Mouse (Mus musculus): ENCODE data around the gene Acad12. TPM values are rescaled to one million over a fixed set of nuclear protein-coding genes. Genes with fewer than 3 reads are reported as not detected.

The Acad12 gene
- polyA plus RNA-seq, 1 experiment from 2014 or later = 2.5 TPM

DNA sequence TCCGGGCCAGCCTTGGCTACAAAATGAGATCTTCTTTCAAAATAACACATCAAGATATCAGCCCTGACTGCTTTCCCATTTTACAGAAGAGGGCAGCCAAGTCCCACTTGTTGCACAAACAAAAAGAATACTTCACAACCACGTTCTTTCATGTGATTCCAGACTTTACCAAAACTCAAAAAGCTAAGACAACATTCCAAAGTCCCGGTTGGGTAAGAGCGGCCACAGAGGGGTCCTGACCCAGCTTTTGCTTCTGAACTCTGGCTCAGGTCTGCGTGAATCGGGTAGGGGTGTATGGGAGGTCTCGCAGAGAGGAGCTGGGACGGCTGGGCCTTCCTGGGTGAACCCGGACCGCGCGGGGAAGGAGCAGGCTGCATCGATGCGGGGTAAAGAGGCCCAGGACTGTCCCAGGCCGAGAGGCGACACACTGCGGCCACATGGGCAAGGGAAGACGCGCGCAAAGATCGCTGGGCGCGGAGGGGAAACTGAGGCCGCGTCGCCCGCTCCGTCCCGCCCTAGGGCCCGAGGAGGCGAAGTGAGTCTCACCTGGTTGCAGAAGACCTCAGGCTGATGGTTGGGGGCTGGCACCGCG lies 25.8 kb downstream of the Acad12 start:
- H3K4me1 ChIP-seq = peaks cover 15% of the 10 kb centered on the region; the same call in 1 of the 2 replicates
- H3K27ac ChIP-seq = peak overlapping the region; percentile 91
- peak; percentile 59 for ATAC-seq (ENCODE audit: insufficient number of reproducible peaks, insufficient read depth, low FRiP score, low TSS enrichment)
- H3K9ac ChIP-seq = peak overlapping the region; percentile 77
- H3K36me3 ChIP-seq = no peaks in the 10 kb centered on the region
- no peaks in the 10 kb centered on the region for H3K9me3 ChIP-seq
- peak overlapping the region; percentile 92 for H3K4me2 ChIP-seq (replicated peaks)
- peak overlapping the region; percentile 88 for H3K4me3 ChIP-seq
- WGBS = 3% methylated on average over 33 of the region's 33 CpGs
- H3K27me3 ChIP-seq = no peaks in the 10 kb centered on the region

DNA sequence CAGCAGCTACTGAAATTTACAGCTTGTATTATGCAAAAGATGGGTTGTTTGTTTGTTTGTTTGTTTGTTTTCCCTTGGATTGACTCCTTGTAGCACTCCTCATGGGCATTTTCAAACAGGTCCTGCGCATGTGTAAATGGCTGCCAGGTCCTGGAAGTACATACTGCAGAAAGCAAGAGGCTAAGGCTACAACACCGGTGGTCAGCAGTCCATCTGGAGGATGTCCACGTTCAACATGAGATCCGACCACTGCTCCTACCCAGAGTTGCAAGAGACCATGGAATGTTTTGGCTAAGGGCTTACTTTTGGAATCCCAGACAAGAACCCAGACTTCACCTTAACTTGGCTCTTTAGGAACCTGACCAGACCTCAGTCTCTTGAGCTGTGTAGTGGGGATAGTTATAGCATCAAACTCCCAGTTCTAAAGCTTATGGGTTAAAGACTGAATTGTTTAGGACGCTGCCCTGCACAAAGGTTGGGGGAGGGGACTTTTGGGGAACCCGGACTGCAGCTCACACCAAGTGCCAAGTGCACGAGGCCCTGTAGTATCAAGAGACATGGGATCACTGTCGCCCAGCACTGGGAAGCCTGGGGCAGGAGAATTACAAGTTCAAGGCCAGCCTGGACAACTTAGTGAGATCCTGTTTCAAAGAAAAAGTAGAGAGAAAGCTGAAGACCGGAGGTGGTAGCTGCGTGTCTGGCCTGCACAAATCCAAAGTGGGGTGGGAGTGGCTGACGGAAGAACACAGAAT lies 26.5 kb downstream of the Acad12 start:
- peak overlapping the region; percentile 92 for H3K4me2 ChIP-seq (replicated peaks)
- ATAC-seq (ENCODE audit: insufficient number of reproducible peaks, insufficient read depth, low FRiP score, low TSS enrichment) = no peak
- H3K27ac ChIP-seq = no peak overlapping the region
- no peaks in the 10 kb centered on the region for H3K27me3 ChIP-seq
- H3K36me3 ChIP-seq = no peaks in the 10 kb centered on the region
- H3K4me3 ChIP-seq = peak overlapping the region; percentile 88
- peaks cover 15% of the 10 kb centered on the region; the same call in 1 of the 2 replicates for H3K4me1 ChIP-seq
- peak overlapping the region; percentile 77 for H3K9ac ChIP-seq
- whole genome bisulfite sequencing = 56% methylated on average over 11 of the region's 11 CpGs
- no peaks in the 10 kb centered on the region for H3K9me3 ChIP-seq

DNA sequence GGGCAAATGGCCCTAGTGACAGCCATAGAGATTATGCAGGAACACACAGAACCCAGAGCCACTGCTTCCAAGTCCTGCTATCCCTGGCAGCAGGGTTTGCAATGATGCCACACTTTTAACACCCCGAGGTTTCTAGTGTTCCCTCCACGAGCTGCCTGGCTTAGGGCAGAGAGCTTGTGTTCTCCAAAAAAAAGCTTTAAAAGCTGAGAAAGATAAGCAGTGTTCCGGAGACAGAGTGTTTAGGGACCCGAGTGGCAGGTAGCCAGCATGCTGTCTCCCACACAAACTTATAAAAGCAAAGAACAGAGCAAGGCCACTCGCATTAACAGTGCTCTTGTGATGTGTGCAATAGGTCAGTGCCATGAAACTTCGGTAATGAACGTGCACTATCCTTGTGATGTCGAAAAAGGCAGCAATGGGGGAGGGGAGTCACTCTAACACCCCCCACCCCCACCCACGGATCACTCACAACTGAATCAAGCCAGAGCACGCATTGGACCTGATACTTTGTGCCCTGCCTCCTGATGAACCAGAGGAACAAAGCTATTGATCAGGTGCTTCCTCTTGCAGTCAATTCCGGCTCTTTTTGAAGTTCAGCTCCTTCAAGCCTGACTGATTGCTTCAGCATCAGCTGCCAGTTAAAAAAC lies 27.2 kb downstream of the Acad12 start:
- no peak overlapping the region for H3K27ac ChIP-seq
- H3K36me3 ChIP-seq = no peaks in the 10 kb centered on the region
- no peak overlapping the region for H3K9ac ChIP-seq
- peaks cover 15% of the 10 kb centered on the region; the same call in 1 of the 2 replicates for H3K4me1 ChIP-seq
- no peaks in the 10 kb centered on the region for H3K27me3 ChIP-seq
- no peak overlapping the region for H3K4me3 ChIP-seq
- ATAC-seq (ENCODE audit: insufficient number of reproducible peaks, insufficient read depth, low FRiP score, low TSS enrichment) = no peak
- H3K9me3 ChIP-seq = no peaks in the 10 kb centered on the region
- 0 out of 2 replicates have a peak overlapping the region, but pooled peaks have one; percentile 92 for H3K4me2 ChIP-seq (replicated peaks)
- 82% methylated on average over 11 of the region's 11 CpGs for WGBS

DNA sequence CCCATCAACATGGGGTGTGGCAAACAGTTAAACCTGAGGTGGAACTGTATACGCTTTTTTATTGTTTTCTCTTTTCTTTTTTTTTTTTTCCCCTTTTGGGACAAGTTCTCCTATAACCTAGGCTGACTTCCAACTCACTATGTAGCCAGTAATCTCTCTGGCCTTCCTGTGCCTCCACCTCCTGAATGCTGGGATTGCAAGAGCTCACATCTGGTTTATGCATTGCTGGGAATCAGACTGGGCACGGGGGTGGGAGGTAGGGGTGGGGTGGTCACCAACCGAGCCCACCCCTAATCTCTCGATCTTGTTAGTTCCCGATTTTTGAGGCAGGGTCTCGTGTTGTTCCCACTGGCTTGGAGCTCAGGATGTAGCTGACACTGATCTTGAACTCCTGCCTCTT lies 28.8 kb downstream of the Acad12 start:
- H3K36me3 ChIP-seq = no peaks in the 10 kb centered on the region
- ATAC-seq (ENCODE audit: insufficient number of reproducible peaks, insufficient read depth, low FRiP score, low TSS enrichment) = no peak
- H3K4me1 ChIP-seq = peaks cover 15% of the 10 kb centered on the region; the same call in 1 of the 2 replicates
- H3K27me3 ChIP-seq = no peaks in the 10 kb centered on the region
- H3K27ac ChIP-seq = no peak overlapping the region
- H3K9ac ChIP-seq = no peak overlapping the region
- no peaks in the 10 kb centered on the region for H3K9me3 ChIP-seq
- H3K4me3 ChIP-seq = no peak overlapping the region
- no peak overlapping the region for H3K4me2 ChIP-seq (replicated peaks)
- 88% methylated on average over 6 of the region's 6 CpGs for WGBS

DNA sequence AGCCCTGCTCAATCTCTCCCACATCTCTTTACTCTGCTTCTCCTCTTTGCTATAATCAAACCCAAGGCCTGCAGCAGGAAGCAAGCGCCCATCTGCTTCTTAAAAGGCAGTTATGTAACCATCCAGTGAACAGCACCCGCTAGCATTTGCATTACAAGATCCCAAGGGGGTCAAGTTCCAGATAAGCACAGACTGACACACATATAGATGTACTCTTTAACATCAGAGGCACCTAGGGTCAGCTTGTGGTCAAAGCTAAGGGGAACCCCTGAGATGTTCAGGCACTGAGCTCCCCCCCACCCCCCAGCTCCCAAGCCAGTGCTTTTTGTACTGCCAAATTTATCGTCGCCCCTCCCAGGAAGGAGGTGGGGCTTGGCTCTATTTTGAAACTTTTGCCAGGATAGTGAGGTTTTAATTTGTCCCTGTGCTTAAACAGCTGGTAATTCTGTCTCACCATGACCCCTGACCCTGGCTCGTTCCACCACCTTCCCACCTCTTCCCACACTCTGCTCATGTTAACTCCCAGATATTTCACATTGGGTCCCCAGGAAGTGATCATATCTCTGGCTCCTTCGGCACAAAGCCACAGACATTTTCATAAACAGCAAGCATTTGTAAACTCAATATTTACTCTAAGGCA lies 32.2 kb downstream of the Acad12 start:
- Histone ChIP-seq H3K36me3 (no peaks in the 10 kb centered on the region), H3K27me3 (no peaks in the 10 kb centered on the region), H3K9me3 (no peaks in the 10 kb centered on the region), H3K27ac (no peak overlapping the region), H3K9ac (no peak overlapping the region), H3K4me2 (replicated peaks) (no peak overlapping the region), H3K4me3 (no peak overlapping the region), H3K4me1 (peaks cover 11% of the 10 kb centered on the region)
- 56% methylated on average over 6 of the region's 6 CpGs for WGBS
- no peak for ATAC-seq (ENCODE audit: insufficient number of reproducible peaks, insufficient read depth, low FRiP score, low TSS enrichment)

DNA sequence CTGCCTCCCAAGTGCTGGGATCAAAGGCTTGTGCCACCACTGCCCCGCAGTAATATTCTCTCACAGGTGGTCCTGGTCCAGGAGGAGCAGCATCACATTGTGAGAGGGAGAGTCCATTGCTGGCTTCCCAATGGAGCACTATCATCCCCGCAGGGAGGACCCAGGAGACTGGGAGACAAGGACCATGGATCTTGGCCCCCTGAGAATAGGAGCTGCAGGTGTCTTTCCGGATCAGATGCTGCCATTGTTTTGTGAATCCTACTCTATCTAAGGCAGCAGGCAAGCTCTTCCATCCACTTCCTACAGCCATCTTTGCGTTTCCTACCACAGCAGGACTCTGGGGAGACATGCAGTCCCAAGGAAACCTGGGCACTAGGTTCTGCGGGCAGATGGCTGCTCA lies 33.0 kb downstream of the Acad12 start:
- peaks cover 8% of the 10 kb centered on the region for H3K4me1 ChIP-seq
- no peak overlapping the region for H3K9ac ChIP-seq
- no peaks in the 10 kb centered on the region for H3K27me3 ChIP-seq
- ATAC-seq (ENCODE audit: insufficient number of reproducible peaks, insufficient read depth, low FRiP score, low TSS enrichment) = no peak
- 87% methylated on average over 5 of the region's 5 CpGs for WGBS
- no peak overlapping the region for H3K4me2 ChIP-seq (replicated peaks)
- H3K36me3 ChIP-seq = no peaks in the 10 kb centered on the region
- no peak overlapping the region for H3K4me3 ChIP-seq
- H3K9me3 ChIP-seq = no peaks in the 10 kb centered on the region
- no peak overlapping the region for H3K27ac ChIP-seq

DNA sequence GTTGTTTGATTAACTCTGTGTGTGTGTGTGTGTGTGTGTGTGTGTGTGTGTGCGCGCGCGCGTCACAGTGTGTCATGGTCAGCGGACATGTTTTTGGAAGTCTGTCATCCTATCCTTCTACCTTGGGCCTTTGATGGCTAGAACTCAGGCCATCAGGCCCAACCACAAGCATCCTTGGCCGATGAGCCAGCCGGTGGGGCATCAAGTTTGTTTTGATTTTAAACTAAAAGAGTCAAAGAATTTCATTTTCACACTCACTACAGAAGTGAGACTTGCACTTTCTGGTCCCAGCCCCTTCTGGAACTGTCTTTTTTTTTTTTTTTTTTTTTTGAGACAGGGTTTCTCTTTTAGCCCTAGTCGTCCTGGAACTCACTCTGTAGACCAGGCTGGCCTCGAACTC lies 33.7 kb downstream of the Acad12 start:
- H3K4me3 ChIP-seq = no peak overlapping the region
- H3K9ac ChIP-seq = no peak overlapping the region
- ATAC-seq (ENCODE audit: insufficient number of reproducible peaks, insufficient read depth, low FRiP score, low TSS enrichment) = no peak
- H3K4me1 ChIP-seq = peaks cover 8% of the 10 kb centered on the region
- H3K36me3 ChIP-seq = peaks cover 6% of the 10 kb centered on the region; the same call in 1 of the 2 replicates
- no peak overlapping the region for H3K4me2 ChIP-seq (replicated peaks)
- 94% methylated on average over 10 of the region's 10 CpGs for WGBS
- no peaks in the 10 kb centered on the region for H3K9me3 ChIP-seq
- no peak overlapping the region for H3K27ac ChIP-seq
- H3K27me3 ChIP-seq = no peaks in the 10 kb centered on the region

DNA sequence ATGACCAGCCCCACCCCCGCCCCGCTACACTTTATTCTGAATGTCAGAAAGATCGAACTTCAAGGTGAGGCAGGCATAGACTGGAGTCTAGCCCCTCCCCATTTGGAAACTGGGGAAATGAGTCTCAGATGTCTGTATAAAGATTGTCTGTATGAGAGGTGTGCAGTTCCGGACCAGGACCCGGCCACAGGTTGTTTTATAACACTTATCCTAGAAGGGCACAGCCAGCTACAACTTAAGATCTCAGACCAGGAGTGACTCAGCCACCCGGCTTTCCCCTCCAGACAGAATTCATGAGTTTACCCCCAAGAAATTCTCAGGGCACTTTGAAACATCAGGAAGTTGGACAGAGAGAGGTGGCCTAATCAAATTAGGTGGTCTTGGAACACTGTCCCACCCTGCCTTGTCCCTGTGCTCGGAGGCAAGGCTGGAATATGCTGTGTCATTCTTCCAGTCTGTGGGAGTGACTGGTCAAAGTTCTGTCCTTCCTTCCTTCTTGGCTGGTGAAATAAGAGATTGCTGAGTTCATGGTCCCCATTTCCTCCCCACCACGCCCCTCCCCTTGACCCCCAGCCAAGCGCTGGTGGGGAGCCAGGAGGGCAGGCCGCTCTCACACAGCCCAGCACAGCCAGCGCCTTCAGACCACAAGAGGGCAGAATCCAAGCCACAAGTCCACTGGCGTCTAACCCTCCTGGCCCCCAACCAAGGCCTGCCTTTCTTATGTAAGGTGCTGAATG lies 34.8 kb downstream of the Acad12 start:
- Histone ChIP-seq H3K4me3 (no peak overlapping the region), H3K4me1 (peaks cover 8% of the 10 kb centered on the region), H3K27ac (no peak overlapping the region), H3K4me2 (replicated peaks) (no peak overlapping the region), H3K27me3 (no peaks in the 10 kb centered on the region), H3K9ac (no peak overlapping the region), H3K9me3 (no peaks in the 10 kb centered on the region), H3K36me3 (peaks cover 17% of the 10 kb centered on the region)
- 51% methylated on average over 12 of the region's 12 CpGs for WGBS
- ATAC-seq (ENCODE audit: insufficient number of reproducible peaks, insufficient read depth, low FRiP score, low TSS enrichment) = no peak

DNA sequence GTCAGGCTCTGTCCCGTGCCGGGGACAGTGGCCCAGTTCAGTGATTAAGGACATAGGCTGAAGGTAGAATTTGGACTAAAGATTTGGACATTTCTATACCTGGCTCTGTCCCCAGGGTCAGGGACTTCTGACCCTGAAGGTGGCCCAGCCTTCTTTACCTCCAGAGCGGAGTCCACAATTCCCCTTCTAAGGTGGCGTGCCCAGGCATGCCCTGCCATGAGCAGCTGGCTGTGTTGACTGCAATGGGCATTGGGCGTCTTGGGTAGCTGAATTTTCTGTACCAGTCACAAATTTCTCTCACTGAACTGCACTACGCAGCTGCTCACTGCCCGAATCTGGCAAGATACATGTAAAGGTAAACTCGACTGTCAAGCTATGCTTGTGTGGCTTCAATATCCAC lies 36.8 kb downstream of the Acad12 start:
- H3K9ac ChIP-seq = no peak overlapping the region
- no peak overlapping the region for H3K4me3 ChIP-seq
- no peaks in the 10 kb centered on the region for H3K9me3 ChIP-seq
- H3K4me2 ChIP-seq (replicated peaks) = no peak overlapping the region
- no peak overlapping the region for H3K27ac ChIP-seq
- peaks cover 8% of the 10 kb centered on the region for H3K4me1 ChIP-seq
- no peaks in the 10 kb centered on the region for H3K27me3 ChIP-seq
- no peak for ATAC-seq (ENCODE audit: insufficient number of reproducible peaks, insufficient read depth, low FRiP score, low TSS enrichment)
- H3K36me3 ChIP-seq = peaks cover 37% of the 10 kb centered on the region
- WGBS = 93% methylated on average over 8 of the region's 8 CpGs

DNA sequence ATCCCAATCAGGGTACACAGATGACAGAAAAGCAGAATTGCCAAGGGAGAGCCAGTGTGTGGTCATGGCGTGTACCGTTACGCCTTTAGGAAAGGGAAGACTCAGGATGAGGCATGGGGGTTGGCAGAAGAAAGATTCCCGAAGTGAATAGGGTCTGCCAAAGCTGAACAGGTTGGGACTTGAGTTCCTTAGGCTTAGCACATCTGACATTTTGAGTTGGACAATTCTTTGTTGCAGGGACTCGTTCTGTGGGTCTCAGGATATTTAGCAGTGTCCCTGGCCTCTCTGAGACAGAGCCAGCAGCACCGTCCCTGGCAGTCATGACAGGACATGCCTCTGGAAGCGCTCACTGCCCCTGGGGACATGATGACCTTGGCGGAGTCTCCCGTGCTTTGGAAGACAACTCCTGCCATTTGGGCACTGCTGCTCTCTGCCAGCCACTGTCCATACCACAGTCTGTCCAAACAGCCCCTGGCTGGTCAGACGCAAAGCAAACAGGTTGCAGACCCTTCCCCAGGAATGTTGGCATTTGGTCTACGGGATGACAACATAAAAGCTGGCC lies 41.7 kb downstream of the Acad12 start:
- Histone ChIP-seq H3K9me3 (no peaks in the 10 kb centered on the region), H3K9ac (no peak overlapping the region), H3K27ac (no peak overlapping the region), H3K27me3 (no peaks in the 10 kb centered on the region), H3K4me1 (no peaks in the 10 kb centered on the region), H3K4me2 (replicated peaks) (no peak overlapping the region), H3K4me3 (no peak overlapping the region), H3K36me3 (peaks cover 83% of the 10 kb centered on the region)
- ATAC-seq (ENCODE audit: insufficient number of reproducible peaks, insufficient read depth, low FRiP score, low TSS enrichment) = no peak
- WGBS = 87% methylated on average over 11 of the region's 11 CpGs

DNA sequence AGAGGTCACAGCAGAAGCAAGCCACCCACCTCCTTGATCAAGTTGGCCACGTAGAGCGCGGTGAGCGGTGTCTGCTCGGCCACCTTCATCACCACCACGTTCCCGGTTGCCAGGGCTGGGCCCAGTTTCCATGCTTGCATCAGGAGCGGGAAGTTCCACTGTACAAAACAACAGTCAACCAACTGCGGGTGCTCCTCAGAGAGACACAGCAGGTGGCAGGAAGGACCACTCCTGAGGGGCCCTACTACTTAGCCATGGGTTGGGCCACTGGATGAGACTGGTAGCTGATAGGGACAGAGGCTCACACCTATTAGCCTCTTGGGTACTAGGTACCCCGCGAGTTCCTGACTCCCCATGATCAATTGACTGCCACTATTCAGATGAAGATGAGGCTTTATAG lies 42.9 kb downstream of the Acad12 start:
- ATAC-seq (ENCODE audit: insufficient number of reproducible peaks, insufficient read depth, low FRiP score, low TSS enrichment) = no peak
- H3K4me3 ChIP-seq = no peak overlapping the region
- no peak overlapping the region for H3K4me2 ChIP-seq (replicated peaks)
- no peaks in the 10 kb centered on the region for H3K9me3 ChIP-seq
- H3K27me3 ChIP-seq = no peaks in the 10 kb centered on the region
- no peak overlapping the region for H3K9ac ChIP-seq
- H3K27ac ChIP-seq = no peak overlapping the region
- WGBS = 96% methylated on average over 11 of the region's 11 CpGs
- H3K4me1 ChIP-seq = no peaks in the 10 kb centered on the region
- H3K36me3 ChIP-seq = peaks cover 94% of the 10 kb centered on the region
